Mouse (Mus musculus) frontal cortex, postnatal 36 days (tissue): Measurements from ENCODE around the gene Ugt1a7c.

Experiments
- DNase-seq, 2 experiments: peaks; one replicate each; pipeline ENCODE4 v3.0.0; 2022; ENCODE audit warnings: low spot score in 2 of 2

The Ugt1a7c gene

GRCm38 (mm10) chr1:88260604-88261377 is 165.9 kb downstream of the Ugt1a7c start:
- DNase-seq, result no peak

- DNase-seq, result no peak
Observed at GRCm38 (mm10) chr1:88261706-88262105, 166.8 kb downstream of the Ugt1a7c start.

GRCm38 (mm10) chr1:88262255-88262654 is 167.4 kb downstream of the Ugt1a7c start:
- DNase-seq, result no peak

GRCm38 (mm10) chr1:88262961-88263360 is 168.1 kb downstream of the Ugt1a7c start:
- DNase-seq, result no peak

- no peak for DNase-seq
Observed at GRCm38 (mm10) chr1:88263778-88264177, 168.9 kb downstream of the Ugt1a7c start.

GRCm38 (mm10) chr1:88264237-88264868 is 169.5 kb downstream of the Ugt1a7c start:
- no peak for DNase-seq

- no peak for DNase-seq
Observed at GRCm38 (mm10) chr1:88264869-88265240, 170.0 kb downstream of the Ugt1a7c start.

- DNase-seq, result no peak
Observed at GRCm38 (mm10) chr1:88266123-88266522, 171.3 kb downstream of the Ugt1a7c start.

GRCm38 (mm10) chr1:88267489-88267888 is 172.6 kb downstream of the Ugt1a7c start:
- DNase-seq, result no peak

- no peak for DNase-seq
Observed at GRCm38 (mm10) chr1:88268070-88268469, 173.2 kb downstream of the Ugt1a7c start.
